Mouse (Mus musculus): ENCODE data around the gene Sec16b.

Sec16b gene

DNA sequence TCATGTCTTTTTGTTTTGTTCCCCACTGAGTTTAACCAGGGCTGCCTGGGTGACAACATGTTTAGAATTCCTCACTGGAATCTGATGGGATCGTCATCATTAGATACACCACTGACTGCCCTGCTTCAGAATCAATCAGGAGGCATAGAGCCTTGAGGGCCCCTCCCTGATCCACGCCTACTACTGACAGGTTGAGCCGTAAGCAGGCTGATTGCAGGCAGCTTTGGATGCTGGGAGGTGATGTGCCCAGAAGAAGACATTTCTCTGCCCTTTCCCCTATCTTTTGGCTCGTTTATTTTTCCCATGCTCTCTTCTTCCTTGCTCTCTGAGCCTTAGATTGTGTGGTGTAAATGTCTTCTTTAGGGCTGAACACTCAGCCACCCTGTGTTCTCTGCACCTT, 7.8 kb downstream of the Sec16b start:
- no peak for DNase-seq

- DNase-seq, result no peak
Measured at GRCm38 (mm10) chr1:157516838-157517808, 10.6 kb downstream of the Sec16b start.

DNA sequence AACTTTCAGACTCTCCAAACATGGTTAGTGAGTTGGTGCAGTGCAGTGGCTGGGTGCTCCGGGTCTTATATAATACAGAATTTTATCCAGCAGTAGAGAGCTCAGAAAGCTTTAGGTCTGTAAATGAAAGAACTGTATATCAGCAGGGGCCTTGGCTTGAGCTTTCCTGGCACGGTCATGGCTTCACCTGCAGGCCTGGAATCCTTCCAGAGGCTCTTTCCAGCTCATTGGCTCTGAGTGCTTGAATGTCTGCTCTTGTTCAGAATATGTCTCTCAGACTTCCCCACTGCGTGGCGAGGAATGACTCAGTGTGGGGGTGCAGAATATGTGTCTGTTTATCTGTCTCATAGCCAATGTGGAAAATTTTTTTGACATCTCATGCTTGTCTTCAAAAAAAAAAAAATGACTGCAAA, 11.6 kb downstream of the Sec16b start:
- peak; percentile 73 to 77 for DNase-seq

GRCm38 (mm10) chr1:157519396-157519795, 12.9 kb downstream of the Sec16b start:
- no peak for DNase-seq

DNA sequence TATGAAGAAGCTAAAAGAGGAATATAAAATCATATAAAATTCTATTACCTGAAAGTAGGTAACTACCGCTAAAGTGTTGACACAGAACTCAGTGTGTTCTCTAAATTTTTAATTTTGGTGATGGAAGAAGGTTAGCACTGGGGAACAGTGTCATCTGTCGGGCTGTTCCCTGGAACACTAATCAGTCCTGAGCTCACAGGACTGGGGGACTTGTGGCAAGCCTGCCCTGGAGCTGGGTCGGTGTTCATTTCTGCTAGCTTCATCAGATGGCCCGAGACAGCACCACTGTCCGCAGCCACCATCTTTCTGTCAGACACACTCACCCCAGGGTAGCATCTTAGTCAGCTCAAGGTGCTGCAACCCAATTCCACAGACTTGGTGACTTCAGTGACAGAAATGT, 15.8 kb downstream of the Sec16b start:
- no peak for DNase-seq

GRCm38 (mm10) chr1:157524775-157525174, 18.2 kb downstream of the Sec16b start:
- DNase-seq, result no peak

DNA sequence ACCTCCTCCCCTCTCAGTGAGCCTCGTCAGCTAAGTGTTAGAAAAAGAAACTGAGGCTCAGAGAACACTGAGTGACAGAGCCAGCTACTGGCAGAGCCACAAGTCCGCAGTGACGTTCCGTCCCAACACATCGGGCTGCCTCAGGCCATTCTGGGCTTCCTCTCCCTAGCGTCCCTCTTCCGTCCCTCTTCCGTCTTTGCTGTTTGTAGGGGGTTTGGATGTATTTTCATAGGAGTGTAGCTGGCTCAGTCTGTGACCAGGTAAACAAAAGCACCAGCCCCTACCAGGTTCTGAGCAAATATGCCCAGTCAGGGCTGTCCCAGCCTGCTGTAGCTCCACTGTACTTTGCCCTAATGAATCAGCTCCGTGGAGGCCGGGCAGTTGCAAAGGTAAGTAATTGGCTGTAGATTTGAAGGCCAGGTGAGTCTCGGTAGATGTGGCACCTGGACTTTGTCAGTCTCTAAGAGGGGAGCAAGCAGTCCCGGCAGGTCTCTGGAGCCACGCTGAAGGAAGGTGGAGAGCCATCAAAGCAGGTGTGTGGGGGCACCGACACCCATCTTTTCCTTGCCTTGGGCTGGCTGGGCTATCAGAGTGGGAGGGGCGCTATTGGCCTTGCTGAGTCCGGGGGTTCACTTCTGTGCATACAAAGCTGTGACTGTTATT, 19.3 kb downstream of the Sec16b start:
- peak; percentile 46 to 50 for DNase-seq

GRCm38 (mm10) chr1:157526625-157527024, 20.1 kb downstream of the Sec16b start:
- DNase-seq, result no peak

- DNase-seq, result no peak
Measured at GRCm38 (mm10) chr1:157532826-157533460, 26.4 kb downstream of the Sec16b start.

GRCm38 (mm10) chr1:157535571-157535970, 29.0 kb downstream of the Sec16b start:
- DNase-seq, result no peak

DNA sequence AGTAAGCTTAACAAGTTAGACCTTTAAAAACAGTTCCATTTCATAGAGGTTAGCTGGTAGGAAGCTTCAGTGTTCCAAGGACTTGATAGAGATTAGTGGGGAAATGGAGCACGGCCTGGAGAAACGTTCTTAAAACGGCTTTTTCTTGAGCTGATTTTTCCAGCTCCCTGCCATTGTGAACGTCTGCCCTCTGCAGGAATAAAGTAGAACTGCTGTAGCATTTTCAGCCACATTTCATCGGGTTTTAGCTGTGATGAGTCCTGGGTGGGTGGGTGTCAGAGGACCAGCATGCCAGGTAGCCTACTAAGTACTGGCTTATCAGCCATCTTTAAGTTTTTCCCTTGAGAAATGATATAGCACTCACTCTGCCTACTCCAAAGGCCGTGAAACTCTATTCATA, 29.9 kb downstream of the Sec16b start:
- peak; percentile 11 to 46 for DNase-seq

DNA sequence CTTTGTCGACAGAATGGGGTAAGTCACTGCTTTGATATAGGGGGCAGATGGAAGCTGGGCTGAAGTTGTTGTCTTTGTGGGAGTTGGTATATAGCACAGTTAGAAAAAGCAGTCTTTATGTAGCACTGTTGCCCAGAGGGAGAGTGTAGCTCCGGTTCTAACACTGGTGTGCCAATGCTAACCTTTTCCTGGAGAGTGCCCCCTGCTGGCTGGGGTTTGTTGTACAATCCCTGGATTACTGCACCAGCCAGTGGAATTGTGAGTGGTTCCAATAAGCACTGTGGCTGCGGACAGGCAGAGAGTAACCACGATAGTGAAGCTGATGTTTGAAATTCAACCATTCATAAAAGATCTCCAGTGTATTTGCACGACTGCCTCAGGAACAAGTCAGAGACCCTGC, 31.1 kb downstream of the Sec16b start:
- peak in 1 of 2 experiments; percentile 37 for DNase-seq

GRCm38 (mm10) chr1:157545056-157545455, 38.5 kb downstream of the Sec16b start:
- no peak for DNase-seq

- no peak for DNase-seq
Measured at GRCm38 (mm10) chr1:157547658-157548057, 41.1 kb downstream of the Sec16b start.

DNA sequence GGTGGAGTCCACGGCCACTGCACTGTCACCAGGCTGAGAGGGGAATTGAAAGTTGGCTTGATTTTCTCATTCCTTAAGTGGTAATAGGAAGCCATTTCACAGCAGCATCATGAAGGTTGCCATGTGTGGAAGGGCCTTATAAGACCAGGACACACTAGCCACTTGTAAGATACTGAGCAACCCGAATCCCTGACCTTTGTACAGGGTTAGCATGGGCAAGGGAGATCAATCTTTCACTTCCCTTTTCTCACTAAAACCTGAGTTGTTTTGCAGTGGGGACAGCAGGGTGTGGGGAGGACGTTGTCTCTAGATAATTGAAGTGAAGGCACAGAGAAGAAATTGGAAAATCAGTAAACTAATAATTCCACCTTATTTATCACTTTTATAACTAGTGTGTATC, 43.2 kb downstream of the Sec16b start:
- DNase-seq, result no peak

- DNase-seq, result peak; percentile 15 to 61
Measured at GRCm38 (mm10) chr1:157552749-157553451, 46.4 kb downstream of the Sec16b start.

DNA sequence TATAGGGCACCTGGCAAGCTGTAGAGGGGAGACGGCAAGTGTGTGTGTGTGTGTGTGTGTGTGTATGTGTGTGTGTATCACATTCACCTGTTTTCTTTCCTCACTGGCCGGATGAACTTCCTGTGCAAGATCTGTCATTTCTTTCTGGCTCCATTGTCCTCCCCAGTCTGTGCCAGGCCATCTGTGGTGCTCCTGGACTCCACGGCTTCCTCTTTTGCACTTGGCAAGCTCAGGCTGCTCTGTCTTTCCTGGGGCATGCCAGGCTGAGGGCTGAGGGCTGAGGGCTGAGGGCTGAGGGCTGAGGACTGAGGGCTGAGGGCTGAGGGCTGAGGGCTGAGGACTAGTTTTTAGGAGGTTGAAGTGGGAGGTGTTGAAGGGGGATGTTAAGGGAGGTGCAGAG, 47.6 kb downstream of the Sec16b start:
- no peak for DNase-seq

- no peak for DNase-seq
Measured at GRCm38 (mm10) chr1:157554686-157555530, 48.4 kb downstream of the Sec16b start.

- DNase-seq, result no peak
Measured at GRCm38 (mm10) chr1:157555738-157556137, 49.2 kb downstream of the Sec16b start.

DNA sequence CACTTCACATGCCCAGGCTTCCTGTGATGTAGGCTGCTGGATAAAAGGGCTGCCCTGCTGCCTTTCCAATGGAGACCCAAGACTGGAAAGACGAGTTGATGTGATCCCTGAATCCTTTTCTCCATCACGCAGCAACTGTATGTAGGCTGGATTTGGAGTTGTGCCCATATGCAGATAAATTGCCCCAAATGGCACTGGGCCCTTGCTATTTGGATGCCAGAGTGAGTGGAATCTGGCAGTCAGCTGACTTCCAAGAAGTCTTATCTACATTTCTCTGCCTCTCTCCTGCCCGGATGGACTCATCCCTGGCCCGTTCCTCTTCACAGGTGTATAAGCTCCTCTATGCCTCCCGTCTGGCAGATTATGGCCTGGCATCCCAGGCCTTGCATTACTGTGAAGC, 49.9 kb downstream of the Sec16b start:
- no peak for DNase-seq

- no peak for DNase-seq
Measured at GRCm38 (mm10) chr1:157558145-157558544, 51.6 kb downstream of the Sec16b start.

DNA sequence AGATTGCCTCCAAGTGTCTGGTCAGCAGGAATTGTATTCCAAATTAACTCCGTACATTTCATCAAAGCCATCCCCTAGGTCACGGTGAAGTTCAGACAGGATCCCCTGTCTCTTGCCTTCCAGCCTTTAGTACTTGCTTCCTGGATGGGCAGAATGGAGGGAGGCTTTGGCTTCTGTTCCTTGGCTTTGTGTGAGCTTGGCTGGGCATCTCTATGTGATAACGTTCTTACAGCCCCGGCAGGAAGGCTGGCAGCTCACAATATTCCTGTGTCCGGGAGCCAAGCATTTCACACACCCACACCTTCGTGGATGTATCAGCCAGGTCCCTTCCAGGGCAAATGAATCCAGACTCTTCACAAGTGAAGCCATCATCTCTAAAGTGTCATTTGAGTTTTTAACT, 53.5 kb downstream of the Sec16b start:
- no peak for DNase-seq
